Mouse (Mus musculus) heart, postnatal 4 days (tissue): ENCODE measurements at regions not wholly inside any gene's neighbourhood (a gene's known extent, or its start where the extent isn't known, plus 50 kb on each side); places are given as distances from the start of the nearest gene placed in this dataset.
"Not testable (repeated sequence)": the region's sequence is repeated elsewhere in the genome, so short reads cannot be mapped to it uniquely, and the experiment has no call there.

Experiments
- DNase-seq: peaks from one replicate; pipeline ENCODE4 v3.0.0; 2021

- DNase-seq: no peak
Measured at GRCm38 (mm10) chr2:168424277-168425099, 143.0 kb upstream of the Kcng1 start.

DNA sequence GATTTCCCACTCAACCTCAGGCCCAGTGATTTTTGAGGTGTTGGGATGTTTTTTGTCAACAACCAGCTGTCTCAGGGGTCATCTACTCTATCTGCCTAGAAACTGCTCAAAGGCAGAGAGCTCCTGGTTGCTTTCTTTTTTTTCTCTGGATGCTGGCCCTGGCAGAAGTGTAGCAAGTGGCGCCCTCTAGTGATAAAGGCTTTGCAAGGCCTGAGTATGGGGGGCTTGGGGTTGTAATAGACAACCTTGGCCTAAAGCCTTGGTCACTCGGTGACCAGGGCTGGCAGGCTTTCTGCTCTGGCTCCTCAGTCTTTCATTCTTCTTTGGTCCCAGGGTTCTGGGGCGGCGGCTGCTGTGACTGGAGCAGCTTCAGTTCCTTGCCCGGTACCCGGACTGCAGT is 142.0 kb upstream of the Kcng1 start:
- peak; percentile 22 for DNase-seq

DNA sequence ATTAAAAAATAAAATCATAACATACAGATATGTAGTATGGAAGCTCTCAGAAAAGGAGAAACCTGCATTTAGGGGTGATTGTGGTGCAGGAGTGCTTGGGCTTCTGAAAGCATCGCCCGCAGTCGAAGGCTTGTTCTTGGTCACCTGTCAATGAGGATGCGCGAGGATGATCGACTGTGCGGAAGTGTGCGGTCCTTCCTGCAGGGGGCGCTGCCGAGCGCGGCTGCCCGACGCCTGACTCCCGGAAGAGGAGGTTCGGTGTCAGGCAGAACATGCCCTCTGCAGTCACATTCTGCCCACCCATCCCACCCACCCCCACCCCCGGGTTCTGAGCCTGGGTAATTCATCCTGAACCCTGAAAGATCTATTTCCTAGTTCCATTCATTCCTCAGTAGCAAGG is 133.6 kb upstream of the Kcng1 start:
- DNase-seq: peak; percentile 9

DNA sequence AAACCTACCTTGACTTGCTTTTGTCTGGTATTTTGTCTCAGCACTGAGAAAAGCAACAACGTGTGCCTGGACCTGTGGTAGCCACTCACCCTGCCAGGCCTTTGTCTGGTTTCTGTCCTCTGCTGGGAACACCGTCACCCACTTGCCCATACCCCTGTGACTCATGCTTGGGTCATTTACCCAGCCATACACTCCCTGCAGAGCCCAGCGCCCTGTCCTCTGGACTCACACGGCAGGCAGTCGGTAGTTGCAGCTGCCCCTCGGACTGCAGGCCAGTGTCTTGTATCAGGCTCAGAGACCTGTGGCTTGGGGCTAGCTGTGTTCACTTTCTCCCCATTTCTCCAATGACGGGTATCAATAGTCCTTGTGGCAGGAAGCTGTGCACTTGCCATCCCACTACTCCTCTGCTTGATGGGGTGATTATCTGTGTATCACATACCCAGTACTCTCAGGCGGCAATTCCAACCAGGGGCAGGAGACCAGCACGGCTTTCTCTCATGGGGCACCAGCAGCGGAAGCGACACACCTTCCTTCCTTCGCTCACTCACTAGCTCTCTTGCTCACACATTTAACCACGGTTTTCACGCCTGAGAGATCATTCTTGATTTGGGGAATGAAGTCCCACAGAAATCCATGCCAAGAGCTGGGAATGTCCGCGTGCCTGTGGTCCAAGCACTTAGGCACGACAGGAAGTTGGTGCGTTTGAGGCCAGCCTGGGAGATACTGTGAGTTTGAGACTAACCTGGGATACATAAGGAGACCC is 132.8 kb upstream of the Kcng1 start:
- no peak for DNase-seq

GRCm38 (mm10) chr2:168412853-168413252 is 131.3 kb upstream of the Kcng1 start:
- peak; percentile 23 for DNase-seq

DNA sequence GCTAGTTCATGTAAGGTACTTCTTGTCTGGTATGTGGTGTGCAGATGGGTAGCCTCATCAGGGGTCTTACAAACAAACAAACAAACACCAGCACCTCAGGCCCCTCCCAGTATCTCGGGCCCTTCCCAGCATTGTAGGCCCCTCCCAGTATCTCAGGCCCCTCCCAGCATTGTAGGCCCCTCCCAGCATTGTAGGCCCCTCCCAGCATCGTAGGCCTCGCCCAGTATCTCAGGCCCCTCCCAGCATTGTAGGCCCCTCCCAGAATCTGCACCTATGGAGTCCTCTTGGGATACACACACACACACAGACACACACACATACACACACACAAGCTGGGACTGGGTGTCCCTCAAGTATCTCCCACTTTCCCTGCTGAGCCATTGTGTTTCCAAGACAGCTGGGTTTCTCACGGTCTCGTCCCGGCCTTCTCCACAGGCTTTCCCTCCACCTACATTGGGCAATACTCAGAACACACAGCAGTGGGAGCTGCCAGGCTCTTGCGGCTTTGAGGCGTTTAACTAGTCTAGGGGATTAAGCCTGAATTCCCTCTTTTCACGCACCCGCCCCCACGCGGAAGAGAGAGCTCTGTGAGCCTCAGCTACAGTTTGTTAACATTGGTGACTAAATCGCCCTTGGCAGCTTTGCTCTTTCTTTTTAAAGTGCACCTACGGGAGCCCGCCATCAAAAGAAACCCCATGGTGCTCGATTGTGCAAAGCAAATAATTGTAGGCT is 121.4 kb upstream of the Kcng1 start:
- no peak for DNase-seq

DNA sequence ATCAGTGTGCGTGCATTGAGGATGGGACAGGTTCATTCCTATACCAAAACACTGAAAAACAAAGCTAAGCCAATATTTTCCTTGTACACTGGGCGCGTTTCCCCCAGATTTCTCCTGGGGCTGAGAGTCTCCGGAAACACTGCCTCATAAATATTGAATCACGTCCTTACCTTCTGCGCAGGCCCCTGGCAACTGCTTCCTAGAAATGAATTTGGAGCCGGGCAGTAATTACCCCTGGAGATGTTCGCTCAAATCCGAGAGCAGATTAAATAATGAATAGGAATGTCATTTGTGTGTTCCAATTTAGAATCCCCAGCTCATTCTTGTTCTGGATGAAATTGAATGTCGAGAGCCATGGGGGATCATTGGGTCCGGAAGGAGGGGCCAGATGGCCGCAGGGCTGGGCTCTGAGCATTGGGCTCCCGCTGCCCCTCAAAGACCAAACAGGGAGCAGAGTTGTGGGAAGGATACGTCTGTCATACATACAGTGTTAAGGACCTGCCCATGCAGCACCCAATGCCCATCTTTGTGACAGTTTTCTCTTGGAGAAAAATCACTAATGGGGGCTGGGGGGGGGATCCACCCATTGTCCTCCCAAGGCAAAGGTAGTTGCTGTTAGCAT is 117.7 kb upstream of the Kcng1 start:
- DNase-seq: no peak

GRCm38 (mm10) chr2:168396316-168396715 is 114.8 kb upstream of the Kcng1 start:
- no peak for DNase-seq

DNA sequence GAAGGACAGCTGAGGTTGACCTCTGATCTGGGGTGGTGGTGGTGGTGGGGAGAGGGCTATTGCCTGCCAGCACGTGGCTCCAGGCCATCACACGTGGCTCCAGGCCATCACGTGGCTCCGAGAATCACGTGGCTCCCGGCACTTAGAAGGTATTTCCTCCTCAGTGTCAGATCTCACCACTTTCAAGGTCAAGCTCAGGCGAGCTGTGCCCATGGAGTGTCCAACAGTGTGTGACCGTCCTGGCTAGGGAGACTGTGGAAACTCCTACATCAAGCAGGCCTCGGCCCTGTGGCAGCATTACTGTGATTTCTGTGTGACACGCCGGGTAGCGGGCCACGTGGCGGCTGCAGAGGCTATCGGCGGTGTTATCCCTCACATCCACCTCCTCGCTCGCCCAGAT is 111.8 kb upstream of the Kcng1 start:
- no peak for DNase-seq

DNA sequence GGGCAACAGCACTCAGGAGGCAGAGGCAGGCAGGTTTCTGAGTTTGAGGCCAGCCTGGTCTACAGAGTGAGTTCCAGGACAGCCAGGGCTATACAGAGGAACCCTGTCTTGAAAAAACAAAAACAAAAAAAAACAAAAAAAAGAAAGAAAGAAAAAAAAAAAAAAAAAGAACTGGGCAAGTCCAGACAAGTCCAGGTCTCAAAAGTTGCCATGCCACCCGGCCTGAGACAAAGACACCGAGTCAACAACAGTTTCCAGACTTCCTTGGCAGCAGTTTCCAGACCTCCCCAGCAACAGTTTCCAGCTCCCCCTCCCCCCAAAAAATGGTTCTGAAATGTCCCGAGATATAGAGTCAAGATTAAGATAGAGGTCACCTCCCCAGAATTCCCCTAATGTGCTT is 110.6 kb upstream of the Kcng1 start:
- DNase-seq: not testable (repeated sequence)

DNA sequence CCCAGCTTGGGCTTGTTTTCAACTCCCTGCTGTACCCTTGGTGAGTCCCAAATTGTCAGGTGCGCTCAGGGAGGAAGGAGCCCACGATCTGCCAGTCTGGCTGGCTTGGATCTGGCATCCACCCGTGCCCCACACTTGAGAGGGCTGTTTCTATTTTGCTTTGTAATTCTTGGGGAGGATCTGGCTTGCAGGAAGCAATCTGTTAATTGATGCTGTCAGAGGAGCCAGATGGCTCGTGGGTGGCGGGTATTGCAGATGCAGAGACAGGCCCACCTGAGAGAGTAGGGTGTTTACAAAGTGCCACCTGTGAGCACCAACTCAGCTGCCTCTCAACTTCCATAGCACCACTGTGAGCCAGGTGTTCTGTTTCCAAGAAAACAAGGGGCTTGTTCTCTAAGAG is 99.1 kb upstream of the Kcng1 start:
- no peak for DNase-seq

GRCm38 (mm10) chr2:168372356-168372755 is 90.8 kb upstream of the Kcng1 start:
- no peak for DNase-seq

DNA sequence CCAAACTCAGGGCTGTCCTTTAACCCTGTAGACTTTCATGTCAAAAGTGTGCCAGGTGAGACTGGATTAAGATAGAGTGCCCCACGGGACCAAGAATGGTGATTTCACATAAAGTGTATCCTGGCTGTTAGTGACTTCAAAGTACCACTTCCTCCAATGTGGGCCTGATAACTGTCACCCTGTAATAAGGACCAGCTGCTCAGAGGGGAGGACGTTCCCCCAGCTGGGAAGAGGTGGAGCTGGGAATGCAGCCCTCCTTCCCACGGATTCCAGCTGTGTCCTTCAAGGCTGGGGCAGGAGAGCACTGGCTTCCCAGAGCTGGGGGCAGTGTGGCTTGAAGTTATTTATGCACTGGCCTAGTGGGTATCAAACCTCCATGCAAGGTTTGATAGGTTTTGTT is 89.7 kb upstream of the Kcng1 start:
- no peak for DNase-seq

- no peak for DNase-seq
Measured at GRCm38 (mm10) chr2:168359200-168359599, 77.7 kb upstream of the Kcng1 start.

DNA sequence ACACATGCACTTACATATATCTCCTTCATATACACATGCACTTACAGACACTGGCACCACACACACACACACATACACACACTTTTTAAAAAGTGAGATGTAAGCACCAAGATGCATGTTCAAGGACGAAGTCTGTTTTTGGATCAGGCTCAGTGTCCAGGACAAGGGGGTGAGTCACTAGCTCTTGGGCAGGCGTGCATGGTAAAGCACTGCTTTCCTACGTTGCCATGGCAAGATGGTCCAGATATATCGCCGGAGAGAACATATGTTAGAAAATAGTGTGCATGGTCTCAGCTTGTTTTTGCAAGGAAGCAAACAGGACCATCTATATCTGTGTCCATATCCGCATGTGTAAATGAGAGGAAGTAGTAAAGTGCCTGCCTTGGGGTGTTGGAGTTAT is 77.0 kb upstream of the Kcng1 start:
- DNase-seq: no peak

DNA sequence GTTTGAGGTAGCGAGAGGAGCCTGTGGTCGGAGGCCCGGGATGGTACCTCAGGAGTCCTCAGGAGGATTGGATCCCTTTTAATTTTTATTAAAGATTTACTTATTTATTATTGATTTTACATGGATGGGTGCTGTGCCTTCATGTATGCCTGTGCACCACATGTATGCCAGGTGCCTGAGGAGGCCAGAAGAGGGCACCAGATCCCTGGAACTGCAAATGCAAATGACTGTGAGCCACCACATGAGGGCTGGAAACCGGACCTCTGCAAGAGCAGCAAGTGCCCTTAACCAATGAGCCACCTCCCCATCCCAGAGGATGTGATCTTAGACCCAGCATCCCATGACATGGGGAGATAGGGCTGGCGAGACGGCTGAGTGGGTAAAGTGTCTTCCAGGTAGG is 76.3 kb upstream of the Kcng1 start:
- DNase-seq: no peak

DNA sequence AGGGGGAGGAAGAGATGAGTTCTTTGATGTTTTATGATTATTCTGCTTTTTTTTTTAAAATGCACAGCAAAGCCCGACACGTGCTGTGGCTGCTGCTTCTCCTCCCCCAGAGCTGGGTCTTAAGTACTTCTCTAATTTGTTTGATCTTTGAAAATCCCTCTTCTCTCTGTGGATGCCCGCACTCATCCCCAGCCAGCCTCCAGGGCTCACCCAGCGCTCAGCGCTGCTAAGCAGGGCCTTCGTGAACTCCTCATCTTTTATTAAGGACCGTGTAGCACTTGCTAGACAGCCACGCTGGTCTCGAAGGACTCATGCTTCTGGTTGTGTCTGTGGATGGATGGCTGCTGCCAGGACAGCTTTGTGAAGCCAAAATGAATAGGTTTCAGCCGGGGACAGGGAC is 72.9 kb upstream of the Kcng1 start:
- DNase-seq: no peak

DNA sequence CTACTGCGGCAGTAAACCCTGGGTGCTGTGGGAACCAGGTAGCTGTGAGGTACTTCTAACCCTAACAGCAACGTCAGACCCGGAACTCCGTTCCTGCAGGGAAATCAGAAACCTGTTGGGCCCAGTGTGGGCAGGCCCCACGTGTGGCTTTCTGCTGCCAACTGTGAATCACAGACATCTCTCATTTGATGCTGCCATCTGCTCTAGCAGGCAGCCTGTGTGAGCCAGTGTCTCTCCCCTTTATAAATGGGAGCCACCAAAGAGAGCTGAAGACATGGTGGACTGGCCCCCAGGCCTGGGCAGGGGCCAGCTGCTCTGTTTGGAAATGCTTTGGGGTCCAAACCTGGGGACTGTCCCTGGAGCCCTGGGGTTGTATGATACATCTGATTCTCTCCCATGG is 71.1 kb upstream of the Kcng1 start:
- no peak for DNase-seq

GRCm38 (mm10) chr2:168352194-168352593 is 70.7 kb upstream of the Kcng1 start:
- no peak for DNase-seq

- no peak for DNase-seq
Measured at GRCm38 (mm10) chr2:168345384-168345783, 63.8 kb upstream of the Kcng1 start.

- no peak for DNase-seq
Measured at GRCm38 (mm10) chr2:168343705-168344104, 62.2 kb upstream of the Kcng1 start.

DNA sequence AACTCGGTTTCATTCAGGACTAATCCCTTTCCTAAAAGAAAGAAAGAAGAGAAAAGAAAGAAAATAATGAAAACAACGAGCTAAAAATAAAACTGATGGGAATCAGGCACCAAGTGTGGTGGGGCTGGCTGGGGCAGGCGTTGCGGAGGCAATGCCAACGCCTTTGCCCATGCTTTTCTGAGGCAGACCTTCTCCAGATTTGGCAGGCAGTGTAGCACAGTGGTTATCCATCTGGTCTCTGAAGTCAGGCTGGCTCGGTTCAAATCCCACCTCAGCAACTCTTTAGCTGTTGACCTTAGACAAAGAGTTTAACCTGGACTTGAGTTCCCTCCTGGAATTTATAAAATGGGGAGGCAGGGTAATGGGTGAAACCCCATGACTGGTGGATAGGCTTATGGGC is 57.3 kb upstream of the Kcng1 start:
- DNase-seq: no peak

DNA sequence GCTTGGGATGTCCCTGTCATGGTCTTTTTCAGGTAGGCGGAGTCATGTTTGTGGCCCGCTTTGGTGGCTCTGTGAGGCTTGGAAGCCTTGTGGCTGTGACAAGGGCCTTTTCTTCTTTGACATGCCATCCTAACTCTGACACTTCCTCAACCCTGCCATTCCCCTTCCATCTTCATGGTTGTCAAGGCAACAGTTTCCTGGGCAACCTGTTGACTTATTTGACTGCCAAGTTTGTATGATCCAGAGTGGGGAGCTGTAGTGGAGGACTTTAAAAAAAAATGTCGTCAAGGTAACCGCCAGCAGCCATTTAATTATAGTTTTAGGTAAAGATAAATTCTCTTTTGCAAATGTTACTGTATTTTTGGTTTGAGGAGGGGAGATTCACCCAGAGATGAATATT is 56.8 kb upstream of the Kcng1 start:
- no peak for DNase-seq
